In the genomic region with DNA sequence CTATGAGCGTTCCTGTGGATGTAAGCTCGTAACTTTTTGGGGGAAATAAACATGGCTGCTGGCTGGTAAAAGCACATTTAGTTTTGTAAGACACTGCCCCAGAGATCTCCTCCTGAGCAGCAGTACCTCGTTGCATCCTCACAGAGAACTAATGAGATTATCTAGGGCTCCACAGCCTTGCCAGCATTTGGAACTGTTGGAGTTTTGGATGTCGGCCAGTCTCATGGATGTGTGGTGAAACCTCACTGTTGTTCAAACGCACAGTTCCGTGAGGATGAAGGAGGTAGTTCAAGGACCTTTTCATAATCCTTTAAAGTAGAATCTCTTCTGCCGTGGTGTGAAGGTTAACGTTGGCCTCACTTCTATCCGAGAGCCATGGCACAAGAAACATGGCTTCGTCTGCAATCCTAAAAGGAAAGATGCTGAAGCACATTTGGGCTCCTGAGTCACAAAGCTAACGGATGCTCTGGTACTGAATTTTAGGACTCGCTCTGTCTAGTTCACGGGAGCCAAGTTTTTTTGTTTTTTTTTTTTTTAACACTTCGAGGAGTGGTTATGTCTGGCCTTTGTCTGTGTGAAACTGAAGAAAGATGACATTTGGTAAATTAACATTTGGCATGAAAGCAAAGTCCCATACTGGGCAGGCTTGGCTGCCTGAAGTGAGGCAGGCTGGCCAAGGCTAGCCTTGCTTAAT, we compare ENCODE assay signal across 9 mouse cellular contexts.
A peak's percentile ranks its signal among the peaks of the same experiment; 100 is the strongest.
DNase-seq lines count a peak whose midpoint lies in the region.
"Had no signal": no experiment of that assay in that cellular context is flagged by ENCODE, and none has a peak within 500 bp of the region (broad histone marks: within the 10 kb centered on the region; RNA-seq: fewer than 3 reads in every experiment).

No protein-coding gene starts in this region.

- peak; percentile 41 for DNase-seq in heart, adult 11 months
- no peak for DNase-seq in heart, adult 9 months (ENCODE audit: low spot score in 2 of 2)
- DNase-seq in right cerebral cortex, postnatal 4 days = peak; percentile 16
- no peak for DNase-seq in right cerebral cortex, adult 18-20 months
- peak; percentile 16 for DNase-seq in cerebellum, adult 8-10 months
- DNase-seq in natural killer cell, adult 2 months (ENCODE audit: low spot score in 2 of 2) = no peak
- no peak for DNase-seq in kidney, adult 9 months
- DNase-seq: gastrocnemius, adult 2 months; lung, postnatal 4 days had no signal

Comparison
In these comparisons a context has a peak if more than half of its experiments do, and no peak if none do; other contexts are left out.
1. DNase-seq: peak in heart, adult 11 months (single experiment), right cerebral cortex, postnatal 4 days (single experiment) and cerebellum, adult 8-10 months (single experiment); none in heart, adult 9 months (0 of 2), right cerebral cortex, adult 18-20 months (single experiment), natural killer cell, adult 2 months (0 of 2) and kidney, adult 9 months (single experiment).